Mouse (Mus musculus) frontal cortex, postnatal 36 days (tissue): ENCODE measurements around the gene Gm45711.
A peak's percentile ranks its signal among the peaks of the same experiment; 100 is the strongest.
"Not testable (repeated sequence)": the region's sequence is repeated elsewhere in the genome, so short reads cannot be mapped to it uniquely, and the experiment has no call there.

Experiments used
- DNase-seq, 2 experiments: peaks; one replicate each; pipeline ENCODE4 v3.0.0; 2022; ENCODE audit warnings: low spot score in 2 of 2

Gene Gm45711

GRCm38 (mm10) chr8:104309441-104310155 lies at the start of gene Gm45711, which contains the start of gene Cmtm1:
Gm45711 (minus strand) TSS chr8:104310081.
Cmtm1 (minus strand) TSS chr8:104310145.
- not testable (repeated sequence) for DNase-seq

GRCm38 (mm10) chr8:104358637-104359036 lies 48.8 kb upstream of the Gm45711 start:
- no peak for DNase-seq

GRCm38 (mm10) chr8:104354504-104354903 lies 44.6 kb upstream of the Gm45711 start:
- no peak for DNase-seq

- DNase-seq, result no peak
Measured at GRCm38 (mm10) chr8:104353186-104353585, 43.3 kb upstream of the Gm45711 start.

GRCm38 (mm10) chr8:104350047-104350446 lies 40.2 kb upstream of the Gm45711 start:
- DNase-seq, result no peak

GRCm38 (mm10) chr8:104348971-104349370 lies 39.1 kb upstream of the Gm45711 start:
- DNase-seq, result no peak

- DNase-seq, result no peak
Measured at GRCm38 (mm10) chr8:104346706-104347105, 36.8 kb upstream of the Gm45711 start.

- no peak for DNase-seq
Measured at GRCm38 (mm10) chr8:104344622-104345021, 34.7 kb upstream of the Gm45711 start.

GRCm38 (mm10) chr8:104343957-104344356 lies 34.1 kb upstream of the Gm45711 start:
- DNase-seq, result peak; percentile 82 to 84

- no peak for DNase-seq
Measured at GRCm38 (mm10) chr8:104342426-104342825, 32.5 kb upstream of the Gm45711 start.

GRCm38 (mm10) chr8:104341678-104342077 lies 31.8 kb upstream of the Gm45711 start:
- DNase-seq, result no peak

- no peak for DNase-seq
Measured at GRCm38 (mm10) chr8:104341106-104341561, 31.3 kb upstream of the Gm45711 start.

GRCm38 (mm10) chr8:104340233-104341105 lies 30.6 kb upstream of the Gm45711 start:
- DNase-seq, result peak; percentile 40 to 41

GRCm38 (mm10) chr8:104339983-104340232 lies 30.0 kb upstream of the Gm45711 start:
- no peak for DNase-seq

- DNase-seq, result no peak
Measured at GRCm38 (mm10) chr8:104339229-104339982, 29.5 kb upstream of the Gm45711 start, which contains the start of gene Cmtm3. Cmtm3 (plus strand) TSS chr8:104339410.

GRCm38 (mm10) chr8:104337890-104338289 lies 28.0 kb upstream of the Gm45711 start:
- no peak for DNase-seq

- DNase-seq, result no peak
Measured at GRCm38 (mm10) chr8:104336806-104337205, 26.9 kb upstream of the Gm45711 start.

GRCm38 (mm10) chr8:104334196-104334595 lies 24.3 kb upstream of the Gm45711 start:
- DNase-seq, result no peak

- DNase-seq, result no peak
Measured at GRCm38 (mm10) chr8:104333786-104334185, 23.9 kb upstream of the Gm45711 start.

- DNase-seq, result no peak
Measured at GRCm38 (mm10) chr8:104332665-104333631, 23.1 kb upstream of the Gm45711 start.

GRCm38 (mm10) chr8:104321930-104322329 lies 12.0 kb upstream of the Gm45711 start, which contains the start of gene Cmtm2b:
Cmtm2b (plus strand) TSS chr8:104322230.
- not testable (repeated sequence) for DNase-seq
